Mouse (Mus musculus) kidney, adult 18-20 months (tissue): ENCODE data around the gene Glipr1.

Source experiments
- DNase-seq: peaks from one replicate; pipeline ENCODE4 v3.0.0; 2021

The Glipr1 gene

DNA sequence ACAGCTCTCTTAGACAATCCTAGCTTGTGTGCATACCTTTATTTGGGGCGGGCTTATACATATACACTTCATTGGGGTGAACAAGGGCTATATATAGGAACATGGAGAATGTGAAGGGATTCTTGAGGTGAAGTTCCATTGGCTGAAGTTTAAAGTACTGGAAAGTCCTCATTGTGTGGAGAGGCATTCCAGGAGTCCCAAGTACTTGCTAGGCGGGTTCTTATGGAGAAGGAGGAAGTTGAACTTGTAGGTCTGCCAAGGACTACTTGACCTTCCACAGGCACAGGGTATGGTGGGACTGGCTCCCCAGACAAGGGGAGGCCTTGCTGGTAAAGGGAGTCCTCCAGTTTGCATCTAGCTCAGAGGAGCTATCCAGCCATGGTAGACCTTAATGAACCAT is 43.1 kb downstream of the Glipr1 start:
- no peak for DNase-seq

DNA sequence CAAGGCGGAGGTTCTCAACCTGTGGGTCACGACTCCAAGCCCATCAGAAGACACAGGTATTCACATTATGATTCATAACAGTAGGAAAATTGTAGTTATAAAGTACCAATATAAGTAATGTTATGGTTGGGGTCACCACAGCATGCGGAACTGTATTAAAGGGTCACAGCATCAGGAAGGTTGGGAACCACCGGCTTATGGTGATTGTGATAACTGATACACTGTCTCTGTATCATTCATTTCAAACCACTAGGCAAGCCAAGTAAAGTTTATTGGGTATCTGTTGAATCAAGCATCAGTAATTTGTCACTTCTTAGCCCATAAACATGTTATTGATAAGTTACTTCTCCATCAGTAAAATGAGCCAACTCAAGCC is 44.4 kb downstream of the Glipr1 start:
- DNase-seq = no peak

DNA sequence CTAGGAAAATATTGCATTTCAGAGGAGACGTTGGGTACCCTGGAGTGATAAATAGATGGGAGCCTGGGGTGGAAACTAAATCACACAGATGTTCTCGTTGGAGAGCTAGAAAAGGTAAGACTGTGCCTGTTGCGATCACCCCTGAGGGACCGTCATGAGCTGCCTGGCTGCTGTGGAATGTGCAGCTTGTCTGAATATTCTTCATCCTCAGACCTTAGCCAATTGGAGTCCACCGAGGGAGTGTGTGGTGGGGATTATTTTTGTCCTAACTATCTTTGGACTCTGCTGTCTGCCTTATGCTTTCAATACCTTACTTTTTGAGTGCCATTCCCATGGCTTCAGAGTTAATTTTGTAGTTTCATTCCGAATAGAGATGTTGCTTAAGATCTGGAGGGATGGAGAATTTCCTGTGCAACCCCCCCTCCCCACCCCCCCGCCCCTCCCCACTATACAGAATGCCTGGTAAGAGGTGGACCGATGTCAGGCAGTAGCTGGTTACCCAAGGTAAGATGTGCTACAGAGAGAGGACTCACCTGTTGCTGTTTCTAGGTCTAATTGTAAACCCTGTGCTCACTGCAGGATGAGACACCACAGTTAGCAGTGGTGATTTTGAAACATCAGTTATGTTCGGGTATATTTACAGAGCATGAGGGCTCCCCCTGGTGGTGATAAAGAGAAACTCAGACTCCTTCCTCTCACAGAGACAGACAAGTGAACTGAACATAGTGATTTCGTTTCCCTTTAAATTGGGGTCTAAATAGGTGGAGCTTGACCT is 45.0 kb downstream of the Glipr1 start:
- peak; percentile 44 for DNase-seq

DNA sequence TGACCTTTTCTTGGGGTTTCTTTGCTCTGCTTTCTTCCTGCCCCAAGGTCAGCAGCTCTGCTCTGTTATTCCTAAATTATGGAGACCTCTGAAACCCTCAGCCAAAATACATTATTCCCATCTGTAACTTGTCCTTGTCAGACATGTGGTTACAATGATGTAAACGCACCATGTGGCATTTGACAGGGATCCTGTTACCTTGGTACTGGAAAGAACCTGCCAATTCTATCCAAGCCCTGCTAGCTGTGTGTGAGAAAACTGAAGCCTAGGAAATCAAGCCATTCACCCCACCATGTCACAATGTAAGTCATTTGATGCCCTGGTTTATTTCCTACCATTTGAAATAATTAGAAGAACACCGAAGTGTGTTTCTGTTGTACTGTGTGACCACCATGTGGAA is 46.6 kb downstream of the Glipr1 start:
- DNase-seq = no peak

DNA sequence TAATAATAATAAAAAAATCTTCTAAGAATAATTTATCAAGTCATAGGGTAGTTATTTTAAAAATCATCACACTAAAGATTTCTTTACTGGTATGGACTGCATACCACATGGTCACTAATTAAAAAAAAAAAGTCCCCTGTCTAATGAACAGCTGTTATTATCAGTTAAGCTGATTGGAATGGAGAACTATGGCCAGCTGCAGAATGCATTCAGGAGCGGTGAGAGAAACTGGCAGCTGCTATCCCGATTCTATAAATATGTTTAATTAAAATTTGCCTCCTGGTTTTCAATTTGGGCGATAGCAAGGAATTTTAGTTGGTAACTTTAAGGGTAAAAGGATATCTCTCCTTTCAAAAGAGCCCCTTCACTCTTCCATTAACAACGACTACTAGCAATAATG is 53.4 kb downstream of the Glipr1 start:
- no peak for DNase-seq

DNA sequence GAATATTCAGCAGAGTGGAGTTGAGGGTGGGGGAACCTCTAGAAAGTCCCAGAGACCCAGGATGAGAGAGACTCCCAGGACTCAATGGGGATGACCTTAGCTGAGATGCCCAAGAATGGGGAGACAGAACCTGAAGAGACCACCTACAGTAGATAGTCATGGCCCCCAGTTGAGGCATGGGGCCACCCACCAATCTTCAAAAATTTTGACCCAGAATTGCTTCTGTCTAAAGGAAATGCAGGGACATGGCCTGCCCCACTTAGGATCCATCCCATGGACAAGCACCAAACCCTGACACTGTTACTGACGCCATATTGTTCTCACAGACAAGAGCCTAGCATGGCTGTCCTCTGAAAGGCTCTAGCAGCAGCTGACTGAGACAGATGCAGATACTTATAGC is 54.4 kb downstream of the Glipr1 start:
- no peak for DNase-seq

DNA sequence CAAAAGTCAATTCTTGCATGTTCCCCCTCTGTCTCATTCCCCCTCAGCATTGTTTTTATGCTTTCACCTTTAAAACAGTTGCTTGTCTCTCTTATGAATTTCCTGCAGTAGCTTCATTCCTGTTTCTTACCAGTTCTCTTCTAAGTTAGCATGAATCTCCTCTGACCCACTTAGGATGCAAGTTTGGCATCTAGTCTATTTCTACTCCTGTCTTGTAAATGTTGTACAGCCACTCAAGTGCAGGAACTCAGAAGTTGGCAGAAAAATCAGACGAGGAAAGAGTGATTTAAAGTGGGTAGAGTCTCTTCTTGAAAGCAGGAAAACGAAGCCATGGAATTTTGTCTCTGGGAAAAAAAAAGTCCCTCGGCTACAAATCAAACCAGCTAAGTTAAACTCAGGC is 56.9 kb downstream of the Glipr1 start:
- no peak for DNase-seq

DNA sequence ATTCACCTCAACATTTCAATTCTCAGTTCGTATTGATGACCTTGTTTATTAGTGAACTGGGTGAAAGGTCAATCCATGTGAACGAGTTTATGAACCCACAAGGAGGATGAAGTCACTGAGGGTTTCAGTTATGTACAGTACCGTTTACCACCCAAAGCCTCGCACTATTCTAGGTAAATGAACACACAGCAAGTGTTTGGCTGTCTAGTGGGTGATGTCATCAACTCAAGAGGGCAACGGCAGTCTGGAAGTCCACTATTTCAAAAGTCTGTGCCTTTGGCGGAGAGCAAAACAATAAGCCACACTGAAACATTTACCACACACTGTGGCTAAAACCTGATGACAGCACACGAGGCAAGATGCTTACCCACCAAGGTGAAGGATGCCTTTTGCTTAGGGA is 59.4 kb downstream of the Glipr1 start:
- no peak for DNase-seq

DNA sequence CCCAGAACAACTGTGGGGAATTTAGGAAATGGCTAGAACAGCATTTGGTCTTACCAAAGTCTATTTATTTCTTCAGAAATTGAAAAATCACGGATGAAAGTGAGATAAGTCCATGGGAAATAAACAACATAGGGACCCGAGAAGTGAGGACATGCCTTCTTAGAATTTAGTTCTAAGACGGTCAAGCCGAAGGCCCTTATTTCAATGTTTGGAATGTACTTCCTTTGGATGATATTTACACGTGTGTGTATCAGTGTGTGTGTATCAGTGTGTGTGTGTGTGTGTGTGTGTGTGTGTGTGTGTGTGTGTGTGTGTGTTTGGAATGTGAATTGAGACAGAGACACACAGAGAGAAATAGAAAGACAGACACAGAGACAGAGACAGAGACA is 65.3 kb downstream of the Glipr1 start:
- no peak for DNase-seq

DNA sequence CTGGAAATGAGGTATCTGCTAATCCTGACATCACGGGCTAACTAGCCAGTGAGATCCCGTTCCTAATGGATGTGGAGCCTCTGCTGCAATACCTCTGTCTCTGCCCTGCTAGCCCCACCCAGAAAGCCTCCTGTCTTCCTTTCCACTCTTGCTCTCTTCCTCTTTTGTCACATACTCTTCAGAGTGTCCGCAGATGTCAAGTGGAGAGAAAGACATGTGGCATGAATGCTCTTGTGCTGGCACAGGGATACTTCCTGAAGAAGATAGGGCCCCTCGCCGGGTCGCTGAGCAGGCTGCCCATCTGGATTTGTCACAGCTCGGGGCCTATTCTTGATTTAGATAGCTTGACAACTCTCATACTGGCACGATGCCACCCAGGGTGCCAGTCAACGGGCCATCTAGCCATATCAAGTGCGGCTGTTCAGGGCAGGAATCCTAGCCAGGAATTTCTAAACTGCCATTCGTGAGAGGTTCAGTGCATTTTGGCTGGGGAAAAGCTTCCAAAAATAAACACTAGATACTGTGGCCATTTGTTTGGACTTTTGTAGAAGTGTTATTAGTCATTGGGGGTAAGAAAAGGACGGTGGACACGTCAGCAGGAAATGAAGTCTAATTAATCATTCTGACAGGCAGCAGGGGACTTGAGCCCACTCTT is 65.8 kb downstream of the Glipr1 start:
- DNase-seq = peak; percentile 38

DNA sequence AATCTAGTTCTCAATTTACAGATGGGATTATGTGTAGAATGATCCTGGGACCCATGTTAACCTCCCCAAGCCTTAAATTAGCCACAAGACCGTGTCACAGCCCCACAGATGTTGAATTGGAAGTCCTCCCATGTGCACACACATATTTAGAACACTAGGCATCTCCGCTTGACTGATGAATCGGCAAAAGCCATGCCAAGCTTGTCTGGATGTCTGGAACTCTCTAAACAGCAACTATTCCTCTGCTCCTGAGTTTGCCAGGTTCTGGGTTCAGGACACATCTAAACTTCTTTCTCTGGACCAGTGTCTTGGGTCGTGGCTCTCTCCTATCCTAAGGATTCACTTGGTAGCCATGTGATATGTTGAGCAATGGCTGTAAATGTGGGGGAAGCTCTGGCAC is 66.4 kb downstream of the Glipr1 start:
- no peak for DNase-seq
